Mouse (Mus musculus) E14TG2a.4 (cell line): ENCODE results near the gene Them7.

Experiments used
- CTCF ChIP-seq: conservative IDR thresholded peaks from 2 replicates; pipeline ENCODE4 v1.5.1; 2014; ENCODE audit warnings: low read length
- NANOG ChIP-seq: IDR thresholded peaks from 2 replicates; pipeline ENCODE4 v1.6.1; 2014; ENCODE audit warnings: borderline replicate concordance, low read length, mixed read lengths

DNA sequence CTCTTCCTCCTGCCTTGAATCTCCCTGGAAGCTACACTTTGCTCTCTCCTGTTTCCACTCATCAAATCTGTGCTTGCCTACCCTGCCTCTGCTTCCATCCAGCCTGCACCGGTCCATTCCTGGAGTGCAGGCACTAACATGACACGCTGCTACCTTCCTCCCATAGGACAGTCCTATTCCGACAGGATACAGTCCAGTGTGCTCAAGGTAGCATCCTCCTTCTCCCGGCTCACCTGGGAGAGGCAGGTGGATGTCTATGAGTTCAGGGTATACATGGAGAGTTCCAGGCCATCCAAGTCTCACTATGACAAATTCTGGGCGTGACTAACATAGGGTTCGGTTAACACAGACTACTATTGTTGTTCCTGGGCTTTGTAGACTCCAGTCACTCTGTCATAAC is 148.0 kb downstream of the Them7 start:
- TF ChIP-seq CTCF (no peak), NANOG (no peak)
